ENCODE assay signal across 1 mouse cellular context in genomic region chr12:100187013-100187755, GRCm38 (mm10).
A peak's percentile ranks its signal among the peaks of the same experiment; 100 is the strongest.
TF ChIP-seq lines count a peak whose summit lies in the region.

No protein-coding gene starts in this region.

TF ChIP-seq in CH12.LX, 34 proteins besides CTCF, POLR2A, EP300 and RAD21 (continued from another document):
- TF ChIP-seq ZKSCAN1 (IDR thresholded peaks at IDR 0.05; ENCODE audit: borderline replicate concordance, low read depth, low read length), result no peak
- peak; percentile 32 for TF ChIP-seq BHLHE40 (IDR thresholded peaks at IDR 0.05; ENCODE audit: low read depth, low read length)
- TF ChIP-seq KAT2A (IDR thresholded peaks at IDR 0.05; ENCODE audit: insufficient replicate concordance, low read length), result peak; percentile 92
- TF ChIP-seq CHD1 (IDR thresholded peaks at IDR 0.05; ENCODE audit: low read depth, low read length), result no peak; the same call in 1 of the 2 replicates
- peak; percentile 65; the same call in 1 of the 2 replicates for TF ChIP-seq MXI1 (IDR thresholded peaks at IDR 0.05; ENCODE audit: low read depth, low read length)
- no peak for TF ChIP-seq JUN (IDR thresholded peaks at IDR 0.05; ENCODE audit: insufficient read depth, low read depth, low read length)
- TF ChIP-seq ZMIZ1 (IDR thresholded peaks at IDR 0.05; ENCODE audit: low read depth, low read length), result peak; percentile 86; the same call in 1 of the 2 replicates
- TF ChIP-seq MAZ (IDR thresholded peaks at IDR 0.05; ENCODE audit: low read depth, low read length), result peak; percentile 81
- no peak; the same call in 1 of the 2 replicates for TF ChIP-seq GABPA (IDR thresholded peaks at IDR 0.05; ENCODE audit: insufficient replicate concordance, low read depth, low read length)
- TF ChIP-seq CHD2 (IDR thresholded peaks at IDR 0.05; ENCODE audit: low read length), result peak; percentile 86
- TF ChIP-seq ELF1 (IDR thresholded peaks at IDR 0.05; ENCODE audit: low read depth, low read length), result peak; percentile 81
- TF ChIP-seq SMC3 (IDR thresholded peaks at IDR 0.05; ENCODE audit: low read depth, low read length), result no peak
- TF ChIP-seq NRF1 (IDR thresholded peaks at IDR 0.05; ENCODE audit: low read depth, low read length), result peak; percentile 64
- no peak; the same call in 1 of the 2 replicates for TF ChIP-seq ETS1 (conservative IDR thresholded peaks at IDR 0.05; ENCODE audit: low read depth, low read length)
- TF ChIP-seq JUND (conservative IDR thresholded peaks at IDR 0.05; ENCODE audit: low read depth, low read length), result no peak
- TF ChIP-seq HCFC1 (IDR thresholded peaks at IDR 0.05; ENCODE audit: low read depth, low read length), result peak; percentile 85
- TF ChIP-seq MAFK (IDR thresholded peaks at IDR 0.05; ENCODE audit: insufficient replicate concordance, low read length), result peak; percentile 53; the same call in 1 of the 2 replicates
- TF ChIP-seq IRF4 (IDR thresholded peaks at IDR 0.05; ENCODE audit: low read depth, low read length), result peak; percentile 49; the same call in 1 of the 2 replicates
- TF ChIP-seq TBP (conservative IDR thresholded peaks at IDR 0.05; ENCODE audit: low read depth, low read length), result peak; percentile 70
- TF ChIP-seq UBTF (IDR thresholded peaks at IDR 0.05; ENCODE audit: low read depth, low read length), result no peak
- no peak; the same call in none of the 2 replicates for TF ChIP-seq MYC (IDR thresholded peaks at IDR 0.05; ENCODE audit: low read depth, low read length)
- peak; percentile 80 for TF ChIP-seq MAX (IDR thresholded peaks at IDR 0.05; ENCODE audit: low read length)
- TF ChIP-seq ZC3H11A (IDR thresholded peaks at IDR 0.05; ENCODE audit: low read depth, low read length), result no peak
- TF ChIP-seq RCOR1 (conservative IDR thresholded peaks at IDR 0.05; ENCODE audit: low read depth, low read length), result peak; percentile 90; the same call in 1 of the 2 replicates
- peak; percentile 68; the same call in 1 of the 2 replicates for TF ChIP-seq POLR2AphosphoS2 (IDR thresholded peaks at IDR 0.05; ENCODE audit: low read depth, low read length)
- TF ChIP-seq USF1 (IDR thresholded peaks at IDR 0.05; ENCODE audit: low read depth, low read length), result no peak; the same call in 1 of the 2 replicates
- peak; percentile 71; the same call in 1 of the 2 replicates for TF ChIP-seq E2F4 (IDR thresholded peaks at IDR 0.05; ENCODE audit: insufficient replicate concordance, low read depth, low read length)
- no peak for TF ChIP-seq USF2 (conservative IDR thresholded peaks at IDR 0.05; ENCODE audit: low read depth, low read length)
- no peak for TF ChIP-seq PAX5 (IDR thresholded peaks at IDR 0.05; ENCODE audit: low read length)
